Mouse (Mus musculus): ENCODE results near the gene Pitpnm3. TPM values are rescaled to one million over a fixed set of nuclear protein-coding genes. Genes with fewer than 3 reads are reported as not detected.

Pitpnm3 gene
- polyA plus RNA-seq, 1 experiment from 2014 or later: 5.3 TPM

GRCm38 (mm10) chr11:72086251-72087046 lies 49.1 kb downstream of the Pitpnm3 start:
- Histone ChIP-seq H3K4me3 (replicated peaks) (no peak overlapping the region), H3K27ac (replicated peaks) (peak overlapping the region; percentile 87), H3K9me3 (replicated peaks) (no peaks in the 10 kb centered on the region), H3K36me3 (no peaks in the 10 kb centered on the region), H3K4me1 (peaks cover 31% of the 10 kb centered on the region), H3K4me2 (peak overlapping the region; percentile 19), H3K9ac (replicated peaks) (no peak overlapping the region), H3K27me3 (replicated peaks) (no peaks in the 10 kb centered on the region)
- 10% methylated on average over 11 of the region's 11 CpGs for WGBS
- peak; percentile 88 for ATAC-seq (ENCODE audit: low FRiP score)

DNA sequence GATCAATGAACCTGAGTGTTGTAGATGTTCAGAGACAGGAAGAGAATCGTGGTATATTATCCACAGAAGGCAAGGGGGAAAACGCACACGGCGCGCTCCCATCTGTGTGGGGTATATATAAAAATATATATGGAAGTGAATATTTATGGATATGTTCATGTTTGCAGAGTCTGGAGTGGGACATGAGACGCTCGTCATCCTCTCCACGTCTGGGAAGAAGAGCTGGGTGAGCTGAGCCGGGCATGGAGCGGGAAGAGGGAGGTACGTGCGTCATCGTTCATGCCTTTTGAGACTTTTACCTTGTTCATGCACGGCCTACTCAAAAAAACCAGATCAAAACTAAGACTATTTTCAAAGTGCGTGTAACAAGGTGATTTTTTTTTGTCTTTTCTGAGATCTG lies 51.2 kb downstream of the Pitpnm3 start:
- no peak overlapping the region for H3K4me3 ChIP-seq (replicated peaks)
- no peak overlapping the region for H3K9ac ChIP-seq (replicated peaks)
- H3K27me3 ChIP-seq (replicated peaks): no peaks in the 10 kb centered on the region
- ATAC-seq (ENCODE audit: low FRiP score): no peak
- H3K4me1 ChIP-seq: peaks cover 31% of the 10 kb centered on the region
- no peak overlapping the region for H3K27ac ChIP-seq (replicated peaks)
- H3K9me3 ChIP-seq (replicated peaks): no peaks in the 10 kb centered on the region
- no peaks in the 10 kb centered on the region for H3K36me3 ChIP-seq
- H3K4me2 ChIP-seq: no peak overlapping the region
- 93% methylated on average over 15 of the region's 15 CpGs for WGBS

DNA sequence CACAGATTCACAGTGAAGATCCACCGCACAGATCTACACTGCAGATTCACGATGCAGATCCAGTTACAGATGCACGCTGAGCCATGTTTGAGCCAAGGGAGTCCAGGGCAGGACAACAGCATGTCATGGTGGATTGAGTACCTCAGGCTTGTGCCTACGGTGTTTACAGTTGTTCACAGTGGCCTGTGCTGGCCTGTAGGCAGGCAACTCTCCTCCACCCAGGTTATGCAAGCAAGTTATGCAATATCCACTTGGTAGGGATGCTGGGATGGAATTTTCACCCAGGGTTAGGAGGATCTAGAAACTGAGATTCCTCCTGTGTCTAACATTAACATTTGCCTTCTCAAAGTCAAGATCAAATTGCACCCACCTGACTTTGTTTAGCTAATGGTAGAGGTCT lies 53.0 kb downstream of the Pitpnm3 start:
- Histone ChIP-seq H3K9me3 (replicated peaks) (no peaks in the 10 kb centered on the region), H3K9ac (replicated peaks) (no peak overlapping the region), H3K4me1 (peaks cover 24% of the 10 kb centered on the region), H3K36me3 (no peaks in the 10 kb centered on the region), H3K4me2 (no peak overlapping the region), H3K27ac (replicated peaks) (no peak overlapping the region), H3K27me3 (replicated peaks) (no peaks in the 10 kb centered on the region), H3K4me3 (replicated peaks) (no peak overlapping the region)
- WGBS: 96% methylated on average over 4 of the region's 4 CpGs
- ATAC-seq (ENCODE audit: low FRiP score): no peak

DNA sequence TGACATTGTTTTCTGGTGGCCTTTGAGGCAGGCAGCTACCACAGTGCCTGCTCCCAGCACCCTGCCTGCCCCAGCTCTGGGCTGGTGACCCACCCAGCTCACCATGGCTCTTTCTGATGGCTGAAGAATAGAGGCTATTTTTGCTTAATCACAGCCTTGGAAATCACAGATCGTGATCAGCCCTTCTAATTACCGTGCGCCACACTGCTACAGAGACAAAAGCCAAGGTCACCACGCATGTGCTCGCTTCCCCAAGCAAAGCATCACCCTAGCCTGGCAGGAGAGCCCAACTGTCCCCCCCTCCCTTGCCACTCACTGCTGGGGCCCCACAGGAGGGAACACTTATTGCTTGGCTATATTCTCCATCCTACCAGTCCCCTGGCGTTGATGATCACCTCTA lies 55.1 kb downstream of the Pitpnm3 start:
- 65% methylated on average over 6 of the region's 6 CpGs for WGBS
- no peak for ATAC-seq (ENCODE audit: low FRiP score)
- H3K27me3 ChIP-seq (replicated peaks): no peaks in the 10 kb centered on the region
- H3K4me2 ChIP-seq: no peak overlapping the region
- H3K4me1 ChIP-seq: 0 out of 2 replicates have a peak, but pooled peaks cover 2% of the 10 kb centered on the region
- H3K9ac ChIP-seq (replicated peaks): no peak overlapping the region
- H3K9me3 ChIP-seq (replicated peaks): no peaks in the 10 kb centered on the region
- H3K36me3 ChIP-seq: no peaks in the 10 kb centered on the region
- H3K4me3 ChIP-seq (replicated peaks): no peak overlapping the region
- H3K27ac ChIP-seq (replicated peaks): no peak overlapping the region

- no peaks in the 10 kb centered on the region for H3K27me3 ChIP-seq (replicated peaks)
- peaks cover 4% of the 10 kb centered on the region; the same call in 1 of the 2 replicates for H3K36me3 ChIP-seq
- ATAC-seq (ENCODE audit: low FRiP score): no peak
- no peaks in the 10 kb centered on the region for H3K4me1 ChIP-seq
- H3K4me2 ChIP-seq: no peak overlapping the region
- H3K4me3 ChIP-seq (replicated peaks): no peak overlapping the region
- WGBS: 43% methylated on average over 4 of the region's 4 CpGs
- H3K9me3 ChIP-seq (replicated peaks): no peaks in the 10 kb centered on the region
- no peak overlapping the region for H3K27ac ChIP-seq (replicated peaks)
- no peak overlapping the region for H3K9ac ChIP-seq (replicated peaks)
Observed at GRCm38 (mm10) chr11:72078647-72079046, 56.9 kb downstream of the Pitpnm3 start.

GRCm38 (mm10) chr11:72078056-72078455 lies 57.5 kb downstream of the Pitpnm3 start:
- Histone ChIP-seq H3K4me3 (replicated peaks) (no peak overlapping the region), H3K4me1 (no peaks in the 10 kb centered on the region), H3K9ac (replicated peaks) (no peak overlapping the region), H3K9me3 (replicated peaks) (no peaks in the 10 kb centered on the region), H3K36me3 (peaks cover 4% of the 10 kb centered on the region; the same call in 1 of the 2 replicates), H3K27me3 (replicated peaks) (no peaks in the 10 kb centered on the region), H3K4me2 (no peak overlapping the region), H3K27ac (replicated peaks) (no peak overlapping the region)
- ATAC-seq (ENCODE audit: low FRiP score): no peak
- 30% methylated on average over 3 of the region's 3 CpGs for WGBS

GRCm38 (mm10) chr11:72074230-72074629 lies 61.3 kb downstream of the Pitpnm3 start:
- no peak for ATAC-seq (ENCODE audit: low FRiP score)
- no peak overlapping the region for H3K4me2 ChIP-seq
- WGBS: 93% methylated on average over 13 of the region's 13 CpGs

DNA sequence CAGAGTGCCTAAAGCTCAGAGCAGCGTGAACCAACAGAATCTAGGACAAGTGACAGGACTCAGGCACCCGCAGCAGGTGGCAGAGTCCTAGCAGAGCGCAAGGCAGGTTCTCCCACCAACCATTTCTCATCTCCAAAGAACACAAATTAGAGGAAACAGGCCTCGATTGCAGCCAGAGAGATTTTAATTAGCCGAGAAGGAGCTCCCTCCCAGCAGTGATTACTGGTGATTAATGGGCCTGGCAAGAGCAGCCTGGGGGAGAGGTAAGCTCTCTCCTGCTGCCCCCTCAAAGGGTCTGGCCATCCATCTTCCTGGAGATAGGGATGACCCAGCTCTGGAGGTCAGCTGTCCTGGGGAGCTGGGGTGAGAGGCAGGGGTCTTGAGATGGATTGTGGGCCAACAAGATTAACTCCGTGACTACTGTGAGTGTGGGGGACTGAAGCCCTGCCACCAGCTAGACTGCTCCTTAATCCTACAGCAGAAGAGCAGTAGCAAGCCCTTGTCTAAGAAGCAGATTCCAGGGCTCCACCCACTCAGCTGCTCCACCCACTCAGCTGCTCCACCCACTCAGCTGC lies 63.2 kb downstream of the Pitpnm3 start:
- Histone ChIP-seq H3K4me2 (no peak overlapping the region), H3K4me1 (peaks cover 16% of the 10 kb centered on the region; the same call in 1 of the 2 replicates), H3K9me3 (replicated peaks) (no peaks in the 10 kb centered on the region), H3K4me3 (replicated peaks) (no peak overlapping the region), H3K27me3 (replicated peaks) (no peaks in the 10 kb centered on the region), H3K36me3 (peaks cover 4% of the 10 kb centered on the region; the same call in 1 of the 2 replicates), H3K27ac (replicated peaks) (no peak overlapping the region), H3K9ac (replicated peaks) (no peak overlapping the region)
- WGBS: 34% methylated on average over 6 of the region's 6 CpGs
- ATAC-seq (ENCODE audit: low FRiP score): no peak

More at GRCm38 (mm10) chr11:72074230-72074629, 61.3 kb downstream of the Pitpnm3 start:
- no peak overlapping the region for H3K27ac ChIP-seq (replicated peaks)
- H3K4me3 ChIP-seq (replicated peaks): no peak overlapping the region
- H3K36me3 ChIP-seq: peaks cover 4% of the 10 kb centered on the region; the same call in 1 of the 2 replicates
- H3K27me3 ChIP-seq (replicated peaks): no peaks in the 10 kb centered on the region
- no peaks in the 10 kb centered on the region for H3K9me3 ChIP-seq (replicated peaks)
- peaks cover 6% of the 10 kb centered on the region; the same call in 1 of the 2 replicates for H3K4me1 ChIP-seq
- no peak overlapping the region for H3K9ac ChIP-seq (replicated peaks)

GRCm38 (mm10) chr11:72070733-72071132 lies 64.8 kb downstream of the Pitpnm3 start:
- Histone ChIP-seq H3K27me3 (replicated peaks) (no peaks in the 10 kb centered on the region), H3K4me3 (replicated peaks) (no peak overlapping the region), H3K4me1 (peaks cover 16% of the 10 kb centered on the region; the same call in 1 of the 2 replicates), H3K36me3 (peaks cover 4% of the 10 kb centered on the region; the same call in 1 of the 2 replicates), H3K9me3 (replicated peaks) (no peaks in the 10 kb centered on the region), H3K9ac (replicated peaks) (no peak overlapping the region), H3K4me2 (no peak overlapping the region), H3K27ac (replicated peaks) (no peak overlapping the region)
- 75% methylated on average over 9 of the region's 9 CpGs for WGBS
- ATAC-seq (ENCODE audit: low FRiP score): no peak

DNA sequence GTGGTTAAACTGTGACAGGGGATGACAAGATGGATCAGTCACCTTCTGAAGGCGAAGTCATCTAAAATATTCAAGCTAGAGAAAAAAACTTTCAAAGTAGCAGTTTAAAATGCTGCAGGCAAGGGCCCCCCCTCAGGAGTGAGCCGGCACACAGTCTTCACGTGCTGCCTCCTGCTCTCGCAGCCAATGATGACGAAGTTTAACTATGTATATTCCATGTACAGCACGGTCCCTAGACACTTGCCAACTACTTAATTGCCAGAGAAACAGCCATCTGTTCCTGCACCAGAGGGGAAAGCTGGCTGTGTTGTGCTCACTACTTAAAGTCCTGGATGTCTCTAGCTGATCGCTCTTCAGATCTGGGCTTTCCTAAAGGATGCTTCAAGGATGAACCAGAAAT lies 67.6 kb downstream of the Pitpnm3 start:
- Histone ChIP-seq H3K27me3 (replicated peaks) (no peaks in the 10 kb centered on the region), H3K27ac (replicated peaks) (peak overlapping the region; percentile 54)

GRCm38 (mm10) chr11:72067326-72067725 lies 68.3 kb downstream of the Pitpnm3 start:
- Histone ChIP-seq H3K9ac (replicated peaks) (no peak overlapping the region), H3K27ac (replicated peaks) (peak overlapping the region; percentile 54)
- WGBS: 63% methylated on average over 5 of the region's 5 CpGs

More for the DNA sequence above, 67.6 kb downstream of the Pitpnm3 start:
- no peak overlapping the region for H3K4me3 ChIP-seq (replicated peaks)
- peaks cover 16% of the 10 kb centered on the region; the same call in 1 of the 2 replicates for H3K4me1 ChIP-seq
- WGBS: 32% methylated on average over 7 of the region's 7 CpGs
- peaks cover 14% of the 10 kb centered on the region for H3K36me3 ChIP-seq
- H3K9me3 ChIP-seq (replicated peaks): 0 out of 2 replicates have a peak, but pooled peaks cover 14% of the 10 kb centered on the region
- ATAC-seq (ENCODE audit: low FRiP score): no peak
- H3K9ac ChIP-seq (replicated peaks): no peak overlapping the region
- H3K4me2 ChIP-seq: no peak overlapping the region

DNA sequence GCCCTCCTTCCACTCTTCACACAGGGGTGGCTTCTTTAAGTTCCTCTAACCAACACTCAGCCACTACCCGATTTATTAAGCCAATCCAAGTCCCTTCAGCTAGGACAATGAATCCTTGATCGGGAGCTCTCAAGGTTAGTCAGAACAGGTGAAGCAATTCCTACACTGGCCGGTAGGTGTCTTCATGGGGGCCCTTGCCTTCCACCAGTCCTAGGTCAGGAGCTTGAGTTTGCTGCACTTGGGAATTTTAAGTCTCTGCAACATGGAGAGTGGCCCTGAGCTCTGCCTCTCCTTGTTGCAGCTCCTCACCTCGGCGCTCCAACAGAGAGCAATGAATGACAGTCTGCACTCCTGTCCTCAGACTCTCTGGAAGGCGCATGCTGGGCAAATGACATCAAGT lies 69.2 kb downstream of the Pitpnm3 start:
- H3K9ac ChIP-seq (replicated peaks): no peak overlapping the region
- no peaks in the 10 kb centered on the region for H3K27me3 ChIP-seq (replicated peaks)
- no peak overlapping the region for H3K27ac ChIP-seq (replicated peaks)
- no peak overlapping the region for H3K4me2 ChIP-seq
- peaks cover 14% of the 10 kb centered on the region for H3K36me3 ChIP-seq
- H3K9me3 ChIP-seq (replicated peaks): 0 out of 2 replicates have a peak, but pooled peaks cover 14% of the 10 kb centered on the region
- 41% methylated on average over 6 of the region's 6 CpGs for WGBS
- H3K4me3 ChIP-seq (replicated peaks): no peak overlapping the region
- H3K4me1 ChIP-seq: peaks cover 10% of the 10 kb centered on the region; the same call in 1 of the 2 replicates
- ATAC-seq (ENCODE audit: low FRiP score): no peak

More at GRCm38 (mm10) chr11:72067326-72067725, 68.3 kb downstream of the Pitpnm3 start:
- H3K9me3 ChIP-seq (replicated peaks): 0 out of 2 replicates have a peak, but pooled peaks cover 14% of the 10 kb centered on the region
- no peak overlapping the region for H3K4me2 ChIP-seq
- peaks cover 14% of the 10 kb centered on the region for H3K36me3 ChIP-seq
- no peak overlapping the region for H3K4me3 ChIP-seq (replicated peaks)
- no peaks in the 10 kb centered on the region for H3K27me3 ChIP-seq (replicated peaks)
- no peak for ATAC-seq (ENCODE audit: low FRiP score)
- H3K4me1 ChIP-seq: peaks cover 14% of the 10 kb centered on the region; the same call in 1 of the 2 replicates
